Mouse (Mus musculus): ENCODE results near the gene Zfp385c. TPM values are rescaled to one million over a fixed set of nuclear protein-coding genes. Genes with fewer than 3 reads are reported as not detected.

Gene Zfp385c
- polyA plus RNA-seq, 1 experiment from 2014 or later, result 1.1 TPM

- Histone ChIP-seq H3K9me3 (no peaks in the 10 kb centered on the region), H3K36me3 (peaks cover 15% of the 10 kb centered on the region), H3K9ac (no peak overlapping the region), H3K27ac (no peak overlapping the region), H3K4me3 (no peak overlapping the region), H3K4me1 (peaks cover 12% of the 10 kb centered on the region), H3K4me2 (replicated peaks) (no peak overlapping the region), H3K27me3 (no peaks in the 10 kb centered on the region)
- WGBS, result 87% methylated on average over 3 of the region's 3 CpGs
- no peak for ATAC-seq (ENCODE audit: low FRiP score, low read depth)
These were observed 34.9 kb upstream of the Zfp385c start for GRCm38 (mm10) chr11:100727201-100727600.

GRCm38 (mm10) chr11:100724919-100725512 is 32.8 kb upstream of the Zfp385c start:
- peaks cover 9% of the 10 kb centered on the region for H3K4me1 ChIP-seq
- peaks cover 12% of the 10 kb centered on the region for H3K36me3 ChIP-seq
- WGBS, result 25% methylated on average over 5 of the region's 5 CpGs
- no peak overlapping the region for H3K27ac ChIP-seq
- H3K4me2 ChIP-seq (replicated peaks), result no peak overlapping the region; the same call in 1 of the 2 replicates
- H3K27me3 ChIP-seq, result no peaks in the 10 kb centered on the region
- H3K9me3 ChIP-seq, result no peaks in the 10 kb centered on the region
- H3K4me3 ChIP-seq, result no peak overlapping the region
- ATAC-seq (ENCODE audit: low FRiP score, low read depth), result no peak
- H3K9ac ChIP-seq, result no peak overlapping the region

- H3K9me3 ChIP-seq, result no peaks in the 10 kb centered on the region
- H3K4me1 ChIP-seq, result peaks cover 9% of the 10 kb centered on the region
- H3K4me2 ChIP-seq (replicated peaks), result no peak overlapping the region
- no peak overlapping the region for H3K4me3 ChIP-seq
- peaks cover 26% of the 10 kb centered on the region for H3K36me3 ChIP-seq
- 51% methylated on average over 2 of the region's 2 CpGs for WGBS
- H3K27me3 ChIP-seq, result no peaks in the 10 kb centered on the region
- no peak for ATAC-seq (ENCODE audit: low FRiP score, low read depth)
- H3K9ac ChIP-seq, result no peak overlapping the region
- no peak overlapping the region; the same call in 1 of the 2 replicates for H3K27ac ChIP-seq
These were observed 30.3 kb upstream of the Zfp385c start for GRCm38 (mm10) chr11:100722493-100723028.

GRCm38 (mm10) chr11:100721776-100722492 is 29.7 kb upstream of the Zfp385c start:
- H3K4me1 ChIP-seq, result peaks cover 9% of the 10 kb centered on the region
- WGBS, result 78% methylated on average over 8 of the region's 8 CpGs
- no peak overlapping the region for H3K4me3 ChIP-seq
- no peak overlapping the region; the same call in 1 of the 2 replicates for H3K27ac ChIP-seq
- no peak overlapping the region for H3K9ac ChIP-seq
- no peaks in the 10 kb centered on the region for H3K9me3 ChIP-seq
- H3K4me2 ChIP-seq (replicated peaks), result no peak overlapping the region
- no peak for ATAC-seq (ENCODE audit: low FRiP score, low read depth)
- H3K36me3 ChIP-seq, result peaks cover 32% of the 10 kb centered on the region
- no peaks in the 10 kb centered on the region for H3K27me3 ChIP-seq

GRCm38 (mm10) chr11:100721254-100721653 is 29.0 kb upstream of the Zfp385c start:
- peak overlapping the region; percentile 48; the same call in 1 of the 2 replicates for H3K9ac ChIP-seq
- no peak overlapping the region for H3K4me2 ChIP-seq (replicated peaks)
- H3K4me3 ChIP-seq, result no peak overlapping the region
- no peaks in the 10 kb centered on the region for H3K27me3 ChIP-seq
- no peaks in the 10 kb centered on the region for H3K9me3 ChIP-seq
- ATAC-seq (ENCODE audit: low FRiP score, low read depth), result no peak
- peaks cover 39% of the 10 kb centered on the region for H3K36me3 ChIP-seq
- peaks cover 9% of the 10 kb centered on the region for H3K4me1 ChIP-seq
- 83% methylated on average over 4 of the region's 4 CpGs for WGBS
- no peak overlapping the region for H3K27ac ChIP-seq

GRCm38 (mm10) chr11:100720345-100720744 is 28.1 kb upstream of the Zfp385c start:
- peaks cover 8% of the 10 kb centered on the region for H3K4me1 ChIP-seq
- H3K4me3 ChIP-seq, result no peak overlapping the region
- WGBS, result 75% methylated on average over 5 of the region's 5 CpGs
- no peak for ATAC-seq (ENCODE audit: low FRiP score, low read depth)
- H3K9ac ChIP-seq, result no peak overlapping the region
- H3K27me3 ChIP-seq, result no peaks in the 10 kb centered on the region
- no peak overlapping the region for H3K4me2 ChIP-seq (replicated peaks)
- peak overlapping the region; percentile 10; the same call in 1 of the 2 replicates for H3K27ac ChIP-seq
- no peaks in the 10 kb centered on the region for H3K9me3 ChIP-seq
- H3K36me3 ChIP-seq, result peaks cover 48% of the 10 kb centered on the region

- no peaks in the 10 kb centered on the region for H3K9me3 ChIP-seq
- H3K27me3 ChIP-seq, result no peaks in the 10 kb centered on the region
- no peak overlapping the region for H3K4me2 ChIP-seq (replicated peaks)
- no peak overlapping the region for H3K9ac ChIP-seq
- H3K4me3 ChIP-seq, result no peak overlapping the region
- ATAC-seq (ENCODE audit: low FRiP score, low read depth), result no peak
- no peak overlapping the region for H3K27ac ChIP-seq
- H3K36me3 ChIP-seq, result peaks cover 52% of the 10 kb centered on the region
- peaks cover 3% of the 10 kb centered on the region for H3K4me1 ChIP-seq
- 90% methylated on average over 11 of the region's 11 CpGs for WGBS
These were observed 27.6 kb upstream of the Zfp385c start for GRCm38 (mm10) chr11:100719893-100720292.

- WGBS, result 85% methylated on average over 3 of the region's 3 CpGs
These were observed 27.1 kb upstream of the Zfp385c start for GRCm38 (mm10) chr11:100719312-100719711.

GRCm38 (mm10) chr11:100718866-100719265 is 26.6 kb upstream of the Zfp385c start:
- H3K27me3 ChIP-seq, result no peaks in the 10 kb centered on the region
- peaks cover 54% of the 10 kb centered on the region for H3K36me3 ChIP-seq
- H3K4me1 ChIP-seq, result peaks cover 9% of the 10 kb centered on the region
- H3K9ac ChIP-seq, result no peak overlapping the region
- WGBS, result 86% methylated on average over 4 of the region's 4 CpGs
- H3K4me2 ChIP-seq (replicated peaks), result no peak overlapping the region
- no peaks in the 10 kb centered on the region for H3K9me3 ChIP-seq
- H3K27ac ChIP-seq, result no peak overlapping the region
- no peak overlapping the region for H3K4me3 ChIP-seq
- no peak for ATAC-seq (ENCODE audit: low FRiP score, low read depth)

More at GRCm38 (mm10) chr11:100719312-100719711, 27.1 kb upstream of the Zfp385c start:
- H3K36me3 ChIP-seq, result peaks cover 54% of the 10 kb centered on the region
- H3K27me3 ChIP-seq, result no peaks in the 10 kb centered on the region
- H3K4me3 ChIP-seq, result no peak overlapping the region
- ATAC-seq (ENCODE audit: low FRiP score, low read depth), result no peak
- H3K9me3 ChIP-seq, result no peaks in the 10 kb centered on the region
- H3K9ac ChIP-seq, result no peak overlapping the region
- H3K4me1 ChIP-seq, result peaks cover 5% of the 10 kb centered on the region
- H3K4me2 ChIP-seq (replicated peaks), result no peak overlapping the region
- H3K27ac ChIP-seq, result no peak overlapping the region

- 84% methylated on average over 7 of the region's 7 CpGs for WGBS
- Histone ChIP-seq H3K36me3 (peaks cover 54% of the 10 kb centered on the region), H3K9ac (no peak overlapping the region), H3K4me3 (no peak overlapping the region), H3K27me3 (no peaks in the 10 kb centered on the region), H3K27ac (no peak overlapping the region), H3K4me2 (replicated peaks) (no peak overlapping the region), H3K9me3 (no peaks in the 10 kb centered on the region), H3K4me1 (peaks cover 13% of the 10 kb centered on the region)
- ATAC-seq (ENCODE audit: low FRiP score, low read depth), result no peak
These were observed 26.2 kb upstream of the Zfp385c start for GRCm38 (mm10) chr11:100718462-100718861.

- Histone ChIP-seq H3K4me1 (peaks cover 22% of the 10 kb centered on the region), H3K27me3 (no peaks in the 10 kb centered on the region), H3K4me2 (replicated peaks) (no peak overlapping the region), H3K9me3 (no peaks in the 10 kb centered on the region), H3K36me3 (peaks cover 54% of the 10 kb centered on the region), H3K27ac (no peak overlapping the region), H3K9ac (no peak overlapping the region), H3K4me3 (no peak overlapping the region)
- WGBS, result 90% methylated on average over 3 of the region's 3 CpGs
- no peak for ATAC-seq (ENCODE audit: low FRiP score, low read depth)
These were observed 24.4 kb upstream of the Zfp385c start for GRCm38 (mm10) chr11:100716649-100717048.

- 90% methylated on average over 6 of the region's 6 CpGs for WGBS
- H3K4me2 ChIP-seq (replicated peaks), result no peak overlapping the region
- no peak overlapping the region for H3K9ac ChIP-seq
- no peaks in the 10 kb centered on the region for H3K9me3 ChIP-seq
- peaks cover 60% of the 10 kb centered on the region for H3K36me3 ChIP-seq
- ATAC-seq (ENCODE audit: low FRiP score, low read depth), result no peak
- no peak overlapping the region for H3K27ac ChIP-seq
- no peaks in the 10 kb centered on the region for H3K27me3 ChIP-seq
- H3K4me1 ChIP-seq, result peaks cover 30% of the 10 kb centered on the region
- H3K4me3 ChIP-seq, result no peak overlapping the region
These were observed 22.7 kb upstream of the Zfp385c start for GRCm38 (mm10) chr11:100714948-100715347.
